Mouse (Mus musculus) left cerebral cortex, adult 9 months (tissue): ENCODE data around the gene Hspb8.

Source experiments
- DNase-seq, 2 experiments: peaks; one replicate each; pipeline ENCODE4 v3.0.0; 2022; ENCODE audit warnings: low spot score in 2 of 2

The Hspb8 gene

GRCm38 (mm10) chr5:116422699-116423201, at the start of gene Hspb8:
Hspb8 (minus strand) TSS chr5:116422864.
- no peak for DNase-seq

GRCm38 (mm10) chr5:116461354-116462042, 38.8 kb upstream of the Hspb8 start:
- DNase-seq, result no peak

- DNase-seq, result peak in 1 of 2 experiments; percentile 56
These were observed 37.3 kb upstream of the Hspb8 start for GRCm38 (mm10) chr5:116459970-116460369.

GRCm38 (mm10) chr5:116457791-116458190, 35.1 kb upstream of the Hspb8 start:
- DNase-seq, result no peak

- DNase-seq, result no peak
These were observed 34.3 kb upstream of the Hspb8 start for GRCm38 (mm10) chr5:116456796-116457515.

GRCm38 (mm10) chr5:116453401-116453851, 30.8 kb upstream of the Hspb8 start:
- peak in 1 of 2 experiments; percentile 39 for DNase-seq

GRCm38 (mm10) chr5:116450901-116451300, 28.2 kb upstream of the Hspb8 start:
- no peak for DNase-seq

GRCm38 (mm10) chr5:116449522-116450225, 27.0 kb upstream of the Hspb8 start:
- no peak for DNase-seq

GRCm38 (mm10) chr5:116448409-116449191, 25.9 kb upstream of the Hspb8 start:
- DNase-seq, result no peak

GRCm38 (mm10) chr5:116447821-116448350, 25.2 kb upstream of the Hspb8 start:
- DNase-seq, result no peak

GRCm38 (mm10) chr5:116446552-116446951, 23.9 kb upstream of the Hspb8 start:
- peak; percentile 35 to 75 for DNase-seq

GRCm38 (mm10) chr5:116445634-116446367, 23.1 kb upstream of the Hspb8 start:
- DNase-seq, result no peak

GRCm38 (mm10) chr5:116444517-116444916, 21.9 kb upstream of the Hspb8 start:
- no peak for DNase-seq

- DNase-seq, result peak in 1 of 2 experiments; percentile 69
These were observed 20.8 kb upstream of the Hspb8 start for GRCm38 (mm10) chr5:116443459-116443940.

GRCm38 (mm10) chr5:116442697-116443458, 20.2 kb upstream of the Hspb8 start:
- DNase-seq, result peak; percentile 52 to 79

- peak; percentile 72 to 82 for DNase-seq
These were observed 17.6 kb upstream of the Hspb8 start for GRCm38 (mm10) chr5:116440251-116440650.

- no peak for DNase-seq
These were observed 15.7 kb upstream of the Hspb8 start for GRCm38 (mm10) chr5:116438328-116438727.

GRCm38 (mm10) chr5:116436117-116436516, 13.5 kb upstream of the Hspb8 start:
- DNase-seq, result no peak
